Mouse (Mus musculus): ENCODE measurements around the gene Rnf149. TPM values are rescaled to one million over a fixed set of nuclear protein-coding genes. Genes with fewer than 3 reads are reported as not detected.
"Not testable (repeated sequence)": the region's sequence is repeated elsewhere in the genome, so short reads cannot be mapped to it uniquely, and the experiment has no call there.

The Rnf149 gene
- 1 to 10 TPM; 6.2 to 9.5 (median 7.8) TPM for total RNA-seq (2022)

DNA sequence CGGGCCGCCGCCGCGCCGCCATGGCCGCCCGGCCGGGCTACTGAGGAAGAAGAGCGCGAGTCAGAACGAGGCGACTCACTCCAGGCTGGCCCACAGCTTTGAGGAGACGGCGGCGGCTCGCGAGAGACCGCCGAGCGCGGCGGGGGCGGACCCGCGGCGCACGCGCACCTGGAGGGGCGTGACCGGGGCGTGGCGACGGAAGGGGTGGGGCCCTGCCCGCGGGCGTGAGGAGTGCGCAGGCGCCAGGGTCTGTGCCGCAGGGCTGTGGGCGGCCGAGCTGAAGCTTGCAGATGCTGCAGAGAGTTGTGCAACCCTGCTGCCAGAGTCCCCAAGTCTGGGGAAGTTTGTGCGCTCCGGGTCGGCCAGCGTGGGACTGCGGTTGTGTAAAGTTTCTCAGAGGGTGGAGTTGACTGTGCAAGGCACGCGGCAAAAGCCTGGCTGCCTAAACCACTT lies at the start of gene Rnf149:
Rnf149 (minus strand) TSS at position 153 of the 453 bp plus-strand sequence.
- peak; percentile 92 for DNase-seq (ENCODE audit: low spot score)

DNA sequence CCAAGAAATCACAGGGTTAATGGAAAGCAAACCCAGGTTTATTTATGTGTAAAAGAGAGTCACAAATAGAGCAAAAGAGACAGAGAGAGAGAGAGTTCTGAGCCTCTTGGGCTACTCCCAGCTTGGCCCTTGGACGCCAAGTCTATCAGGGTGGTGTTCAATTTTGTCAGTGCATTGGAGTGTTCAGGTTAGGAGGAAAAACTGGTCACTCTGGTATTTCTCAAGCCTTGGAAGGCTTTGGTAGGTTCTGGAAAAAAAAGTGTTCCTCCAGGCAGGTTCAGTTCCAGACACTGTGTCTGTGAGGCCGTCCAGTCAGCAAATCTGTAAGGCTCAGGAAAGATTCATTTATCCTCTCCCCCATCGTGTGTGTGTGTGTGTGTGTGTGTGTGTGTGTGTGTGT lies 48.3 kb upstream of the Rnf149 start:
- DNase-seq (ENCODE audit: low spot score) = no peak

DNA sequence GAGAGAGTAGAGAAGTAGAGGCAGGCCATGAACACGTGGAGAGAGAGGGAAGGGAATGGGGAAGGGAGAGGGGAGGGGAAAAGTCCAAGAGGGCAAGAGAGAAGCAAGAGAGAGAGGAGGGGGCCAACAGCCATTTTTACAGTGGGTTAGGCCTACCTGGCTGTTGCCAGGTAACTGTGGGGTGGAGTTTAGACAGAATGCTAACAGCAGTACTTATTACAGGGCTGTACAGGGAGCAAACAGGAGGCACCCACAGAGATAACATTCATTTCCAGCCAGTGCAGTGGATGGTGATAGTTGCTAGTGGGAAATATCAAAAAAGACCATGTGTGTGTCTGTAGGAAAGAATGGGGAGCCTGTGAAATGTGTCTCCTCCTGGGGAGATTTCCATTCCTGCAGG lies 46.5 kb upstream of the Rnf149 start:
- no peak for DNase-seq (ENCODE audit: low spot score)

DNA sequence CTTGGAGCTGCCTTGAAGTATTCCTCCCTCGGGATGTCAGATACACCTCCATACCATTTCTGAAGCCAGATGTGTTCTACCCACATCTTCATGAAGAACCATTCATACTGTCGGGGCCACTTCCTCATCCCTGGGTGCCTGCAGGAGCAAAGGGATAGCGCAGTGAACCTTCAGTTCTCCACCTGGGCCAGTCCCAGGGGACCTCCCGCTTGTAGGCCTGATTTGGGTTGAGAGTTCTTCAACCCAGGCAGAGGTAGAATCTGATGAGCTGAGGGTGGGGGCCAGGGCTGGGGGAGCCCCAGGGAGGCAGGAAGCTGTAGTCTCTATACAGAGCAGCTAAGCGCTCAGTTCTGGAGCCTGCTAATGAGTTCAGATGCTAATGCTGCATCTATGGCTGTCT lies 45.9 kb upstream of the Rnf149 start:
- DNase-seq (ENCODE audit: low spot score) = no peak

DNA sequence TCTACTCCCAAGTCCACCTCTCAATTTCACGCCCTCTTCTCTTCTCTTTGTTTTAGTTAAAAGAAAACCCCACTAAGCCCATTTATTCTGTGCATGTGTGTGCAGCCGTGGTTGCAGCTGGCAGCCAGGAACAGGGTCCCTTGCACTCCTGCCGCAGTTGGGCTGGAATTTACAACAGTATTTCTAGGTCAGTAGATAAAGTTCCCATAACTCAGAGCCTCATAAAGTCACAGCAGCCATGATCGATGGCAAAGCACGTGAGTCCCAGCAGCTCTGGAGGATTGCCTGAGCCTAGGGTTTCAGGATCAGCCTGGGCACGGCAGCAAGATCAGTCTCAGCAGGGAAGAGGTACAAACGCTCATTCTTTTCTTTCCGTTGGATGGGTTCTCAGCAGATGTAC lies 41.3 kb upstream of the Rnf149 start:
- no peak for DNase-seq (ENCODE audit: low spot score)

DNA sequence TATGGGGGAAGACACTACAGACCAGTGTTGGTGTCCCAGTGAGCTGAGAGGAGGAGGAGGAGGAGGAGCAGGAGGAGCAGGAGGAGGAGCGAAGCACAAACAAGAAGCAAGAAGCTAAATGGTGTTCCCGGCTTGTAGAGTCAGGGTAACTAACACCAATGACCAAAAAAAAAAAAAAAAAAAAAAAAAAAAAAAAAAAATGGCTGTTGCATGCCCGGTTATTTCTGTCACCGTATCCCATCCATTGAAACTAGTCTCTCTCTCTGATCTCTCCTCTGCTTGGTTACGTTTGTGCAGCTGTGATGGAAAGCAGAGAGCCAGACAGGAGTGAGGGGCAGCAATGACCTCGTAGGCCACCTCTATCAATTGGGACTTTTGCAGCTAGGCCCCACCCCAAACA lies 38.3 kb upstream of the Rnf149 start:
- DNase-seq (ENCODE audit: low spot score) = no peak

DNA sequence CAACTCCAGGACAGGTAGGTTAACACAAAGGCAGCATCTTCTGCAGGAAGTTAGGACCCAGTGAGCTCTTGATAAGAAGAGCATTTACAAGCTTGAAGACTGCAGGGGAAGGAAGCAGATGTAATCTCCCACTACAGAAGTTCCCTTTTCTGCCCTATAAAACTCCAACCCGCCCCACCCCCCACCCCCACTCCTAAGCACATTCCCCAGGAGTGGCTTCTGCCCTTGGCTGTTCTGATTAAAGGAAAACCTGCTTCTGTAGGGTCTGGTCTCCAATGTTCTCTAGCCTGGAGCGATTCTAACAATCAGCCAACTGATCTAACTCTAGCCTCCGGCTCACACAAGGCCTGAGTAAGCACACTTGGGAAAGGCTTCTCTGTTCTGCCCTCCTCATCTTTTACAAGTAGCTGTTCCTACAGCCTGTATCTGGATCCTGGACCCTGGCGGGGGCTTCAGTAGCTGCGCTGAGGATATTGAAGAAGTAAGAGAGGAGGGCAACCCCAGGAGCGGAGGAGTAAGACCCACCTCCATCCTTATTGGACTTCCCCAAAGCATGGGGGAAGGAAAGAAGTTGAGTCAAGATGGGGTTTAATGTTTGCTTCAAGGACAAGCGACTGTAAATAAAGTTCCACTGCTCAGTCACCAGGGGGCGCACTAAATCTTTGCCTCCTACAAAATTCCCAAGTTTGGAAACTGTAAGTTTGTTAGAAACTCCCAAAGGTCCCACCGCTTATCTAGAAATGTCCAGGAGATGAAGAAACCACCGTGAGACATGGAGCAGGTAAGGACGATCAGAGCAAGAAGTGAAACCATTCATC lies 37.5 kb upstream of the Rnf149 start:
- peak; percentile 12 for DNase-seq (ENCODE audit: low spot score)

DNA sequence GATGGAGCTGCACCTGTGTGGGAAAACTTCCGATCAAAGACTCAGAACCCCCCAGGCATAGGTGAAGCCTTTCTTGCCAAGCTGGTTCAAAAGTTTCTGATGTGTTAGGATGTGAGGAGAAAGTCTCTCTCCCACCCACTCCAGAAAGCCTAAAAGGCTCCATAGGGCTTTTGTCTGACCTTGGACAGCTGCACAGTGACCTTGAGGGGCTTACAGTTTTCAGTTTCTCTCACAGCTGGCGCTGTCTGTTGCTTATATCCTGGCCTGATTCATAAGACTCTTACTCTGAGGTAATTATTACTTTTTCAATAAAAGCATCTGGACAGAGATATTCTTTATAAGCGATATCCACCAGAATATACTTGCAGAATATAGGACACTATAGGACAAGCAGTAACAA lies 35.9 kb upstream of the Rnf149 start:
- DNase-seq (ENCODE audit: low spot score) = no peak

DNA sequence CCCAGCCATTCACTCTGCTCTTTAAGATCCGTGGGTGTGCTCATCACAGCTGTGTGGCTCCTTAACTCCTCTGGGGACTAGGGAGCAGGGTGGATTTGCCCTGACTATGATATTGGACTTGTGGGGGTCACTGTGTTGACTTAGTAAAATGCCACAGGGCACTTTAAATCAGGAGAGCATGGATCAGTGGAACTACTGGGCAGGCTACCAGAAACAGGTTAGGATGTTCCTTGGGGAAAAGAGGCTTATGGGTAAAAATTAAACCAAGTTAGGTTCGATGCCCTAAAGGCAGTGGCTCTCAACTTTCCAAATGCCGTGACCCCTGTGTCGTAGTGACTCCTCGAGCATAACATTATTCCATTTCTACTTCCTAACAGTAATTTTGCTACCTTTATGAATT lies 35.3 kb upstream of the Rnf149 start:
- DNase-seq (ENCODE audit: low spot score) = no peak

DNA sequence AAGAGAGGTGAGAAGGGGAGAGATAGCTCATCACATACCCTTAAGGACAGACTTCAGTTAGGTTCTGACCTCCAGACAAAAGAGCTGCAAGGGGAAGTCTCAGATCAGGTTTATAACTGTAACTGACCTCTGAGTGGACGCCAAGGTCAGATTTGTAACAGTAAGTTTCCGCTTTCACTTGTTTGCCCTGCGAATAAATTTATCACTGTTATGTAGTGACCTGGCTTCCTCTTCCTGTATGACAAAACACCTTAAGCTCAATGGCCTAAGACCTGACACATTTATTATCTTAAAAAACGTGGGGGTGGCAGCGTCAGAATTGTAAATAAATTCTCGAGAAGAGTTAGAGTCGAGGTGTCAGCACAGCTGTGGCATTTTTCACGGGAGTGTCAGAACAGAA lies 31.3 kb upstream of the Rnf149 start:
- DNase-seq (ENCODE audit: low spot score) = no peak

DNA sequence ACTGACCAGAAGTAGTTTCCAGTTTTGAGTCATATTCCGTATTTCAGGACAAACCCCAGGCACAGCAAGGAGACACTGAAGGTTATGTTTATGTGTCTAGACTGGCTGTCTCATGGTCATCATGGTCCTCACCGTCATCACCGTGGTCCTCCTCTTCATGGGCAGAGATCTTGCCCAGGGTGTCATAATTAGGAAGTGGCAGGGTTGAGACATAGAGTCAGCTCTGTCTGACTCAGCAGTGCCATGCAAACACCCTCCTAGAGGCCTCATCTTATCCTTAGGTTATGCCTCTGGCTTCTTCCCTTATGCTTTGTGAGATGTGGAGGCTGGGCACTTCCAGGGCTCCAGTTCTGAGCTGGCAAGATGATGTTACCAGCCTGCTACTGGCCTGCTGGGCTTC lies 25.3 kb upstream of the Rnf149 start:
- DNase-seq (ENCODE audit: low spot score) = no peak

DNA sequence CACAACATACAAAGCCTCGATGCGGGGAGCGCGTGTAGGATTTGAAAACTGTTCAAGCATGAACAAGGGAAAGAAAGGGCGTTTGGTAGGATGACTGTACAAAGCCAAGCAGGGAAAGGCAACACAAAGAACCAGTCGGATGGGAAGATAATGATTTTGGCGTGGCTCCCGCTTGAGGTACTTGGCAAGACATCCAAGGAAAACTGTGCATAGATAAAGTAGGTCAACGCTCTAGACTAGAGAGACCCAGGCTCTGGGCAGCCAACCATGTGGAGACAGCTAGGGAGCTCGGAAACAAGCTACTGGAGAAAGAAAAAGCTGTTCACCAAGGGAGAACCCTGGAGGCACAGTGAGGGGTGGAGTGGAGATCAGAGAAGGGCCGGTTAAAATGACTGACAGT lies 21.5 kb upstream of the Rnf149 start:
- no peak for DNase-seq (ENCODE audit: low spot score)

DNA sequence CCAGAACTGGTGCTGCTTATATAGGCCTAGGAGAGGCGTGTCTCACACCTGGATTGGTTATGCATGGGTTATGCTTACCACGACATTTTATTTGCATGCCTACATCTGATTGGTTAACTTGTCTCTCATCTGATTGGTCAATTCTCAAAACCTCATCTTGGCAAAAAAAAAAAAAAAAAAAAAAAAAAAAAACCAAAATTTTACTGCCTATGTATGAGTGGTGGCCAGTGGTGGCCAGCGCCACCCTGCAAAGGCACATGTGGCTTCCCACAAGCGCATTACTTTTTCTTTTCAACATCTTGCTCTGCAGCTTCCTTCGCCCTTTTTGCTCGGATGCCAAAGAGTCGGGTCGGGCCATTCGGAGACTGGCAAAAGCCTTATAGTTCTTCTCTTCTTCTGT lies 19.9 kb upstream of the Rnf149 start:
- not testable (repeated sequence) for DNase-seq (ENCODE audit: low spot score)

DNA sequence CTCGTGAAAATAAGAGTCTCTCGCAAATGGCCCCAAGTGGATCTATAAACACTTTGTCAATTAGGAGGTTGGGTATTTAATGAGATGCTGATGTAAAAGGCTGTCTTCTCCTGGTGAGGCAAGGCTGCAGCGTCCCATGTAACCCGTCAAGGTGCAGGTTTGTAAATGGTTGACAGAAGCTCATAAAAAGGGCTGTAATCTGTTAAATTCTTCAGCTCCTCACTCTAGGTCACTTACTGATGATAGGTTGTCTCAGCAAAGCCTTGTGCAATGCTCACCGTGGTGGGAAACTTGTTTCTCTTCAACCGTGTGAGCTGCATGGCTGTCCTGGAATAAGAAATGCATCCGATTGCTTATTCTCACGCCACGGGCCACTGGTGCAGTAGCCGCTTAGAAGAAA lies 16.6 kb upstream of the Rnf149 start:
- DNase-seq (ENCODE audit: low spot score) = no peak

DNA sequence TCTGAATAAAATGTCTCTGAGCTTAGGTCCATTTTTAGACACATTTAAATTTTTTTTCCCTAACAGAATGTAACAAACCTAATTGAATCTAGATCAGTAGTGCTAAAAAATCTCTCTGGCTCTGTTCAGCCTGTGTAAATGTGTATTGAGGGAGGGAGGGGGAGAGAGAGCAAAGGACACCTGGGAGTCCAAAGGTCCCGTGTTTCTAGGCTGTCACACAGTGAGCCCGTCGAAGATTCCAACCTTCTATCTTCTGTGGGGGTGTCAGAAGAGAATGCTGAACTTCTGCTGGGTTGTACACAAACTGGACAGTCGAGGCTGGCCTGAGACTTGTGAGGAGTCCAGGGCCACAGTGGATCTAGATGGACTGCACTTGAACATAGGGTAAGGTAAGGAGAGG lies 14.9 kb upstream of the Rnf149 start:
- DNase-seq (ENCODE audit: low spot score) = no peak

DNA sequence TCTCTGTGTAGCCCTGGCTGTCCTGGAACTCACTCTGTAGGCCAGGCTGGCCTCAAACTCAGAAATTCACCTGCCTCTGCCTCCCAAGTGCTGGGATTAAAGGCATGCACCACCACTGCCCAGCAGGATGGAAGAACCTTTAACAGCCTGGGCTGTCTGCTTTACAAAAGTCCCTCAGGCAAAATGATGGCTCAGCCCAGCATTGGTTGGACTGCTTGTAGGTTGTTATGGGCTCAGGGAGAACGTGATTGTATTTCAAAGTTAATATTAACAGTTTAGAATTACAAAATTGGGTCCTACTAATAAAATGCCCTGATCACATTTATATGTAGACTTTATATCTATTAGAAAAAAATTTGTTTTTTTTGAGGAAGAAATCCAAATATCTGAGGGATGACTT lies 14.4 kb upstream of the Rnf149 start:
- DNase-seq (ENCODE audit: low spot score) = not testable (repeated sequence)

DNA sequence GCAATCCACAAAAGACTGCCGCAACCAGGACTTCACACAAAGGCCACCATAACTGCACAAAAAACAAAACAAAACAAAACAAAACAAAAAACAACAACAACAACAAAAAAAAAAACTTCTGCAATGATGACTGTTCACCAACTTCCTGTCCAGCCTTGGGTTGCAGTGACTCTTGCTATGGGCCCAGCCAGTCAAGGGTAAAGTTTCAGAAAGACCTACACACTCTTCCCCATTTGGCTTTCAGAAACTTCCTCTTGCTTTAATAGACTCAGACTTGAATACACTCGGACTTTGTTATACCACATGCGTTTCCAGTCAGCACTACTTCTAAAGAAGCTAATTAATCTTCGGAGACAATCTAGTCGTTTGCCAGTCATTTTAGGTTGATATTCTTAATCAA lies 13.0 kb upstream of the Rnf149 start:
- DNase-seq (ENCODE audit: low spot score) = no peak

DNA sequence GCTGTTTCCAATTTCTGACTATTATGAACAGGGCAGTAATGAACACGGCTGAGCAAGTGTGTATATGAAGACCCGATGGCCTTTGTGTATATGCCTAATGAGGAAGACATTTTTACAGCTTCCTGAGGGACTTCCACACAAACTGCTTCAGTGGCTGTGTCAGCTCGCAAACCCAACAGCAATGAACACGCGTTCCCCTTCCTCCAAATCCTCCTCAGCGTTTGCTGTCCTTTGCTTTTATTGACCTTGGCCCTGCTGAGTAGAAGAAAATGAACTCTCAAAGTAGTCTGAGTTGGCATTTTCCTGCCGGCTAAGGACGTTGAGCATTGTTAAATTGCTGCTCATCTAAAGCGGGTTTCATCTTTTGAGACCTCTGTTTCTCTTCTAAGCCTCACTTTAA lies 8.2 kb upstream of the Rnf149 start:
- no peak for DNase-seq (ENCODE audit: low spot score)

DNA sequence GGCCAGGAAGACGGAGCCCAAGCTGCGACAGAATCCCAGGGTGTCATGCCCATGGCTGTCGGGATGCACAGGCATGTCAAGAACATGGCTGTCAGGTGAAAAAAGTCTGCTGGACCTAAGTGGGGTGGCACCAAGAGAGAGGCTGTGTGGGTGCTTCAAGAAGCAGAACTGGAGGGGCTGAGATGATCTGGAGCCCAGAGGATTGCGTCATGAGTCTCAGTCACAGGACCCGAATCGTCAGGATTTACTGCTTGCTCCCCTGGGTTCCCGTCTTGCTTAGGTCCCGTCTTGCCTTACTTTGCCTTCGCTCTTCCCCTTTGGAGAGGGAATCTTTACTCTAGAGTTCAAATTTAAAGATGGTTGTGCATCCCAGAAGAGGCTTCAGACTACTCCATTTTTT lies 6.0 kb upstream of the Rnf149 start:
- no peak for DNase-seq (ENCODE audit: low spot score)

DNA sequence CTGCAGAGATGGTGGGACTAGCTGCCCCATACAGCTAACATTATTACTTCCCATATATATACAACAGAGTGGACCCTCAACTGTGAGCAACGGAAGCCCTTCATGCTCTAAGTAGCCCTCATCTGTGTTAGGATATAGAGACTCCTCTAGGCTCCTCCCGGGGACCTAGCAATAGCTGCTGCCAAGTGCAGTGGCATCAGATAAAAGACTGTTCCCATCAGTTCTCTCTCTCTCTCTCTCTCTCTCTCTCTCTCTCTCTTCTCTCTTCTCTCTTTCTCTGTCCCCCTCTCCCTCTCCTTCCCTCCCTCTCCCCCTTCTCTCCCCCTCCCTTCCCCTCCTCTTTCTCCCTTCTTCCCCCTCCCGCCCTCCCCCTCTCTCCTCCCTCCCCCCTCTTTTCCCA lies 4.0 kb upstream of the Rnf149 start:
- DNase-seq (ENCODE audit: low spot score) = no peak

DNA sequence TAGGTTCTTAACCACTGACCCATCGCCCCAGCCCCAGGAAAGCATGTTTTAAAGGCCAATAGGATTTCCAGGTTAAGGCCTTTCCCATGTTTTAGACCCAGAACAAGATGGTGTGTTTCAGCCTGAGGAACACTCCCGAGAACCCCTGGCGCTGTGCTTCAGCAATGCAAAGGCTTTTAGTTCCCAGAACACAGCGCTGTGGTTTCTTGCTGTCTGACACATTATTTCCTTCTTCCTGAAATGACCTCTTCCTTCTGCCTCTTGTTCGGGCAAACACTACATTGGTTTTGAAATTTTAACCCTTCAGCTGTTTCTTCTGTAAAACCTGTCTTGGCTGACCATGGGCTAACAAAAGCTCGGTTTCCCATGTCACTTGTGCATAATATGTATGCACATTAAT lies 1.9 kb upstream of the Rnf149 start:
- DNase-seq (ENCODE audit: low spot score) = peak; percentile 21

DNA sequence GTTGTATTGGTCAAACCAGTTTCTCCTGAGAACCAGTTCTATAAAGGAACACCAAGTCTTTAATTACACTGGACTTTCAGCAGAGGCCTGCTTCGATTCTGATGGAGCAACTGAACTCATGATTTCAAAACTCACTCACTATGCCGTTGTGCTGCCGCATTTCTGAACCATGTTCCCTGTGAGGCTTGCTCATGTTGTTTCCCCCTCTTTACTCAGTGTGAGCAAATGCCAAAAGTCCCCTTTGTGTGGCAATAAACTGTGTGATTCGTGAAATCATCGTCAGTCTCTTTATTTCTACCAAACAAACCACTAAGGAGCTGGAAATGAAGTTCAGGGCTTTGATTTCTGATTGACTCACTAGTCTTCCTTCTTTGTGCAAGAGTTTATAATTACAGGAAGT lies 1.2 kb upstream of the Rnf149 start:
- no peak for DNase-seq (ENCODE audit: low spot score)

DNA sequence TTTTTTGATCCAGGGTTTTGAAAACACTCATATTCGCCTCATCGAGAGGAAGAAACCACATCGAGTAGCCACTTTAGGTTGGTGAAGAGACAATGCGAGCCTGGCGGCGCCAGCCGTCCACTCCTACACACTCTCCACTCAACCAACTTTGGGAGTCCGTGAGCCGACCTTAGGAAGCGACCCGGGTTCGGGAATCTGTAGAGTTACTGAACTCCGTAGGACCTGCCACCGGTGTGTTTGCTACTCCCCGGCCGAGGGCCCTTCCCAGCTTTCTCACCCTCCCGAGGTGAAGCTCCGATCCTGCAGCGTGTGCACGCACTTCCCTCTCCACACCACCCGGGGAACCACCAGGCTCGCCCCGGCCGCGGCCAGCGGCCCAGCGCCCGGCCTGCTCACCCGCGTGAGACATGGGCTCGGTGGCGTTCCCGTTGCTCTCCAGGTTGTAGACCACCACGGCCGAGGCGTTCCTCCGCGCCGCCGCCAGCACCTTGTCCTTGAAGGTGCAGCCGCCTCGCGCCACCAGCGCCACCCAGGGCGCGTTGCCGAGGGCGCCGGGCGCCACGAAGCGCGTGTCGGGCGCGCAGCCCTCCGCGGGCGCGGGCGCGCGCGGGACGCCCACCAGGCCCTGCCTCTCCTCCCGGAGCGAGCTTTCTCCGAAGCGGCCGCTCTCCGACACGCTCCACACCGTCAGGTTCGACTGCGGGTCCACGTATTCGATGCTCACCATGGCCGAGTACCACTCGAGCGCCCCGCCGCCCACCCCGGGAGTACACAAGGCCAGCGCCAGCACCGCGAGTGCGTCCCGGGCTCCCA lies 568 bp downstream of the Rnf149 start:
- peak; percentile 25 for DNase-seq (ENCODE audit: low spot score)
